Mouse (Mus musculus) ES-E14 (cell line): ENCODE data around the gene Syt2.

ENCODE experiments used
- CHD2 ChIP-seq: IDR thresholded peaks from 2 replicates; pipeline ENCODE4 v1.6.1; 2014; ENCODE audit warnings: mild to moderate bottlenecking, low read depth, low read length, inconsistent platforms
- HCFC1 ChIP-seq: IDR thresholded peaks from 2 replicates; pipeline ENCODE4 v1.6.1; 2012; ENCODE audit warnings: low read length, inconsistent platforms, borderline replicate concordance; ENCODE audit not compliant: insufficient read depth
- MAFK ChIP-seq: IDR thresholded peaks from 2 replicates; pipeline ENCODE4 v1.6.1; 2014; ENCODE audit warnings: mild to moderate bottlenecking, low read depth, low read length, inconsistent platforms; ENCODE audit not compliant: insufficient read depth

DNA sequence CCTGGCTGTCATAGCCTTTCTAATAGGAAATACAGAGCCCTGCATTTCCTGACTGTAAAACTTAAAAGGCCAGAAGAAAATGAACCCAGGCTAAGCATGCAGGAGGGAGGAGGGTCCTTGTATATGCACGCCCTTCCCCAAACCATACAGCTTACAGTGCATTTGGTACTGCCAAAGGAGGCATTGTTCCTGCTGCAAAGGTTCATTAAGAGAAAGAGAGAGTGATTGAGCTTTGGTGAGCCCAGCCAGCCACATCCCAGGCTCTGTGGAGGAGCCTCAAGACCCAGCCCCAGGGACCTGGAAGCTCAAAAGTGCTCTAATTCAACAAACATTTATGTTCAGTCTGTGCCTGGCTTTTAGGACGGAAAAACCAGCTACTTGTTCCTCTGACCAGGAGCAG is 53.7 kb downstream of the Syt2 start:
- TF ChIP-seq MAFK (no peak), HCFC1 (no peak), CHD2 (no peak)
